Mouse (Mus musculus): ENCODE measurements around the gene Copg2.

Gene Copg2

DNA sequence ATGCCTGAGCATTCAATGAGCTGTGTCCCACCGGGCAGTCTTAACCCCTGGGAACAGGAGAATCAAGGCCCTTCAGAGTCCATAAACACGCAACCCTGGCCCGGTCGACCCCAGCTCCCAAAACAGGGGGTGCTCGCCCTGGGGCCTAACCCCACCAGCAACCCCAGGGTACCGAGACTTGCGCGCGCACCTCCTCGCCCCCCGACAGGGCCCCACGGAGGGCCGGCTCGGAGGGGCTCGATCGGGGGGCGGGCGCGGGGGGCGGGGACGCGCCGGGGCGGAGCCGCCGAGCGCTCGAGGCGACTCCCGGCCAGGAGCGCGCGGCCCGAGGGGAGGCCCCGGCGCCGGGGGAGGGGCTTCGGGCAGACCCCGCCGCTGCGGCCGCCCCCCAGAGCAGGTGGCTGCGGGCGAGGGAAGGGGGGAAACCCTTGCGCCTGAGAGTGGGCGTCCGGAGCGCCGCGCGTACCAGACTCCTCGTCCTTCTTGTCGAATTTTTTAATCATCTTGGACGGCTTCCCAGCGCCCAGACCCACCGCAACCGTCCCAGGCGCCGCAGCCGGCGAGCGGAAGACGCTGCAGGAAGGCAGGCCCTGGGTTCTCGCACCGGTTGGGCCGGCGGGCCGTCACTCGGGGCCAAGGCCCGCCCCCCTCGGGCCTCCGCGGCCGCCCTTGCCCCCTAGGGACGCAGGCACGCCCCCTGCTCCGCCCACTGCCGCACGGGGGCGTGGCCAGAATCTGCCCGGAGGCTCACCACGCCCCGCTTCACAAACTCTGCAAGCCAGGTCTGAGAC, at the start of gene Copg2:
Copg2 (minus strand) TSS at position 600 of the 791 bp plus-strand sequence.
- DNase-seq (ENCODE audit: low spot score): peak; percentile 94

- no peak for DNase-seq (ENCODE audit: low spot score)
Measured at GRCm38 (mm10) chr6:30939264-30939663, 42.7 kb upstream of the Copg2 start.

- DNase-seq (ENCODE audit: low spot score): no peak
Measured at GRCm38 (mm10) chr6:30922821-30923220, 26.2 kb upstream of the Copg2 start.

GRCm38 (mm10) chr6:30921826-30922225, 25.2 kb upstream of the Copg2 start:
- DNase-seq (ENCODE audit: low spot score): no peak

DNA sequence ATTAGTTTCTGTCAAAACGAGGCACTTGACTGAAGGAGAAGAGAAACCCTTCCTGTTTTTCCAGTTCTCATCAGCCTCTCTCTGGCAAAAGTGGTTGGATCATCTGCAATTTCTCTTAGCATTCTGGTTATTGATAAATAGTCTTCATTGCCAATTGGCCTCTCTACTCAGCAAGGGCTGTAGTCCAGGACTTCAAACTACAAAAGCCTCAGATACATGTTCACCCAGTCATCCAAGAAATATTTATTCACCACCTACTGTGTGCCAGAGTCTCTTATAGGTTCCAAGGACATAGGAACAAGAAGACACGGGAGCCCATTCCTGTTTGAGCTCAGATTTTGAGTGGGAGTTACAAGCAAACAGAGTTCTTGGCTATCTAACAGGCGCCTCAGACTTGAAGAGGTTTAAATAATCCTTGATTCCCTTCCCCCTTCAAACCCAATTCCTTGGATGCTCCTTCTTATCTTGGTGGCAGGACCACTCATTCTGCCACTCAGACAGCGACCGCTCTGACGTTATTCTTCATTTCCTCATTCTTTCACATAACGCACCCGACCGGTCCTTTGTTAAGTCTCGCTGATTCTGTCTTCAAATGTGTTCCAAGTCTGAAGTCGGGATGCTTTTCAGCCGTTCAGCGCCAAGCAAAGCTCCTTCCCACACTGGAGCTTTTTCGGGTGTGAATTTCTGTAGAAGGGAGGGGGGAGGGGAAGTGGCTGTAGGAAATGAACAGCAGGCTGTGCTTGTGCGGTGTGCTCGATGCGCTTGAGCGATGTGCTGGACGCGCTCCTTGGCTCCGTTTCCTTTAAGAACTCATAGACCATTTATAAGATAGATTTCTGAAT, 24.5 kb upstream of the Copg2 start:
- no peak for DNase-seq (ENCODE audit: low spot score)

DNA sequence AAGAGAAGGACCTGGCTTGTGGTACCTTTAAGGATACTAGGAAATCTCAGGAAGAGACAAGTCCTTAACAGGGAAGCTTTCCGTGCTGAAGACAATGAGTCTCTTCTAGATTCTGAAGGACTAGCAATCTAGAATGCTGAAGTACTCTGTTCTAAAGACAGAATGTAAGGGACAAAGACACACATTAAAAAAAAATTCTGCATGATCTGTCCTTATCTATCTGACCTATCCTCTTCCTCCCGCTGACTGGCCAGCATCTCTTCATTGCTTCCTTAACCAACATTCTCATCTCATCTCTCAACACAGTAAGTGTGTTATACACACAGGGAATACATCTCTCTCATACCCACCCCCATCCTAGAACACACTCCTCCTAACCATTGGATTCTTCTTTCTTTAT, 18.9 kb upstream of the Copg2 start, which contains the start of gene Tsga13:
Tsga13 (minus strand) TSS at position 101 of the 400 bp plus-strand sequence.
- DNase-seq (ENCODE audit: low spot score): no peak

GRCm38 (mm10) chr6:30907970-30908369, 11.4 kb upstream of the Copg2 start:
- no peak for DNase-seq (ENCODE audit: low spot score)

- DNase-seq (ENCODE audit: low spot score): no peak
Measured at GRCm38 (mm10) chr6:30904911-30905310, 8.3 kb upstream of the Copg2 start.

DNA sequence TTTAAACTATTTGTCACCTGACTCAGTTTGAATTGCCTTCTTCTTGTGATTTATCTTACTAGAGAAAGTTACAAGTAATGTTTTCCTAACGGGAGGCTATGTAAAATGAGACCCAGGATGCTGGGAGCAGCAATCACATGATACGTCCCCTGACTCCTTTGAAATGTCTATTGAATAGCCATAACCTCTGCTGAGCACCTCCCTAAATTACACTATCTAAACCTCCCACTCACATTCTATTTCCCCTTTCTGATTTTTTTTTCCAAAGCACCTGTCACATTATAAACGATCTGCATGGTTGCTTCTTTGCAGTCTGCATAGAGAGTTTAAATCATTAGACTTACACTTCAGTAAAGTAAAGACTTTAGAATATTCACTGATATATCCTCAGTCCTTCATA, 7.4 kb upstream of the Copg2 start:
- no peak for DNase-seq (ENCODE audit: low spot score)

GRCm38 (mm10) chr6:30897520-30897919, 926 bp upstream of the Copg2 start:
- DNase-seq (ENCODE audit: low spot score): no peak

- no peak for DNase-seq (ENCODE audit: low spot score)
Measured at GRCm38 (mm10) chr6:30896986-30897327, 363 bp upstream of the Copg2 start.

GRCm38 (mm10) chr6:30895819-30896194, 787 bp downstream of the Copg2 start:
- DNase-seq (ENCODE audit: low spot score): no peak

DNA sequence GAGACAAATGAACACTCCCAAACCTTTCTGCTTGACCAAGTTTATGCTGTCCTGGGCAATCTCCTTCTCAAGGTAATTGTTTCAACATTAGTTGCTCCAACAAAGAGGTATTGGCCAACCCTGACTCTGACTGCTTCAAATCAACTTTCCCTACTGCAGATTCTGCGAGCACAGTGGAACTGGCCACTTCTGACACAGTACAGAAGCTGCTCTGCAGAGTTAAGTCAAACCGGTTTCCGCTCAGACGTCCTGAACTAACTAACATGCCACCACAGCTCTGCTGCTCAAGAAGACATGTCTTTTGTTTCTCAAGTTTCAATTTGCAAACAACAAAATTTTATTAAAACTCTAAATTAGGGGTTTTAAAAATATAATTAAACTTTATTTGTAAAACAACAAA, 3.5 kb downstream of the Copg2 start:
- no peak for DNase-seq (ENCODE audit: low spot score)

- no peak for DNase-seq (ENCODE audit: low spot score)
Measured at GRCm38 (mm10) chr6:30891761-30892160, 4.8 kb downstream of the Copg2 start.

DNA sequence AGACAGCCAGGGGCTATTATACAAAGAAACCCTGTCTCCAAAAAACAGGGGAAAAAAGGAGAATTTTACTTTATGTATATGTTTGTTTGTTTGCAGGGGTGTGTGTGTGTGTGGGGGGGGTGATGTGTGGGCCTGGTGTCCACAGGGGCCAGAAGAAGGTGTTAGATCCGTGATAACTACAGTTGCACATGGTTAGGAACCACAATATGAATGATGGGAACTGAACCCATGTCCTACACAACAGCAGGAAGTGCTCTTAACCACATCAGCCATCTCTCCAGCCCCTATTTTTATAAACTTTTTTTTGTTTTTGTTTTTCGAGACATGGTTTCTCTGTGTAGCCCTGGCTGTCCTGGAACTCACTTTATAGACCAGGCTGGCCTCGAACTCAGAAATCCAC, 11.7 kb downstream of the Copg2 start:
- no peak for DNase-seq (ENCODE audit: low spot score)

DNA sequence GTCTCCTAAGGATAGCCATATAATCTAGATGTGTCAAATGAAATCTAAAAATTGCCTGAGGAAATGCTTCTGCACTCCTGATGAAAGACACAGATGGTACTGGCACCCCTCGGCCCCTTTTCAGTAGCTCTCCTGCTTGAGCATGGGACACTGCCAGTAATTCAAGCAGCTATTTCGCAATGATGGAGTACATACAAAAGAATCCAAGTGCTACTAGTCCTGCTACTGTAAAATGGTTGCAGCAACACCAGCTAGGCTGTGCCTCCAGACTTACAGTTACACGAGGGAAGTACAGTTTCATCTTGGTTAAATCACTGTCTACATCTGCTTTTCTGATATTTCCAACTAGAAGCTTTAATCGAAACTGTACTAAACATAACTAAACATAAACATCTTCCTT, 13.1 kb downstream of the Copg2 start:
- no peak for DNase-seq (ENCODE audit: low spot score)

- DNase-seq (ENCODE audit: low spot score): no peak
Measured at GRCm38 (mm10) chr6:30876661-30877060, 19.9 kb downstream of the Copg2 start.

DNA sequence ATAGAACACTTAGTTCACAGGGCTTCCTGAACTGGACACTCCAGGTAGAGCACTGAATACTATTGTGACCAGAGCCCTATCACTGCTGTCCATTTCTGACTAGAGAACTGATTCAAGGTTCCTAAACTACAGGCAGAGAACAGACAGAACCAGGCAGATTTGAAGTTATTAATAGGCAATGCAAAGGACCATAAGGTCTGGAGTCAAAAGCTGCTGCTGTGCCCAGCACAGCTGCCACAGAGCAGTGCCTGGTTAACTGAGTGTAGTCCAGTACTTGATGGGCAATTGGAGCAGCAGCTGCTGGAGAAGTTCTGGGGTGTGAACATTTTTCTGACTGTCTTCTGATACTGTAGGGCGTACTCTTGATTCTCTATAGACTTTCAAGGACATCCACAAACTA, 30.1 kb downstream of the Copg2 start:
- DNase-seq (ENCODE audit: low spot score): no peak

DNA sequence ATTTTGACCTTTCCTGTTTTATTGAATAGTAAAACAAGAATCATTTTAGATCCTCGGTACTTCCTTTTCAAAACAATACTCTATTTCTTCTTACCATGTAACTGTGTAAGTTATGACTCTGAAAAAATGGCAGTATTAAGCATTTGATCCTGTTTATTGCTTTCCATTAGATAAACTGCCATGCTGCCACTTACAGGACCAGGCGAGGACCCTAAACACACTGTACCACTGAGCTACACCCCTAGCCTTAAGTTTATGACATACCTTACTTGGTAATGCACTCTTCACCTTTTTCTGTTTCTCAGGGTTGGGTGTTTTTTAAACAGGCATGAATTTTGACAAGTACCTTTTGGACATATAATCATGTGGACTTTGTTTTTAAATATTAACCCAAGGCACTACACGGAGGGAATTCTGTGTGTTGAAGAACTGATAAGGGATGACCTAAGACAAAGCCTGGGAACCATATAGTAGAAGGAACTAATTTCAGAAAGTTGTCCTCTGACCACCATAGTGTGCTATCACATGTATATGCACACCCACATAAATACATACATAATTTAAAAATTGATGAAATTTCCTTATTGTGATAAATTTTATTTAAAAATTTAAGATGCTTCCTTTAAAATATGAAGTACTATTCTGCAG, 31.4 kb downstream of the Copg2 start:
- no peak for DNase-seq (ENCODE audit: low spot score)

- no peak for DNase-seq (ENCODE audit: low spot score)
Measured at GRCm38 (mm10) chr6:30855956-30856355, 40.6 kb downstream of the Copg2 start.

DNA sequence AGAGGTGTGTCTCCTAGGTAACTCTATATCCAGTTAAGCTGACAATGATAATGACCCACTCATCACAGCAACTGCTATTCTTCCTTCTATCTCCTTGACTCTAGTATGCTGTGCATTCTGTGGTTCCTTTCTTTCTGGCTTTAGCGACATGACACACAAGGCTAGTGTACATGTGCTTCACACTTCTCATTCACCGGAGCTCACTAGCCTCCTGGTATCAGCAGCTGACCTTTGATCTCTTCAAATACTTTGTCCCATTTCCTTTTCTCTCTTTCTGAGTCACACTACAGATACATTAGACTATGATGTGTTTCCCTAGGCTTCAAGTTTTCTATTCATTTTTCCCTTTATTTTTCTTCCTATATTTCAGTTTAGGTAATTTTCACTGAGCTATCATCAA, 41.4 kb downstream of the Copg2 start:
- DNase-seq (ENCODE audit: low spot score): no peak

DNA sequence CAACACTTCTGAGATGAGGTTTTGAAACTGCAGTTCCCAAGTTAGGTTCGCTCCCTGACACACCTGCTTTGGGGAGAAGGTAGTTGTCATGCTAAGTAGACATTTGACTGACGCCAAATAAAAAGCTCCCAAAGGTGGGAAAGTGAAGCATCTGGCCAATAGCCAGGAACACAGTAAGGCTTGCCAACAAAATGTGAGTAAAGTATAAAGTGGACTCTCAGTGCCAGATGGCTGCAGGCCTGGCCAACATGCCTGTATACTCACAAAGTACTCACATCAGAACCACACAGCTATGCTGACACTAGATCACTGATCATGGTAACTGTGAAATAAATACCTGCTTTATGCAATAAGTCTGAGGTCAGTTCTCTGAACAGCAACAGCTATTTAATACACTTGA, 46.8 kb downstream of the Copg2 start:
- DNase-seq (ENCODE audit: low spot score): no peak

DNA sequence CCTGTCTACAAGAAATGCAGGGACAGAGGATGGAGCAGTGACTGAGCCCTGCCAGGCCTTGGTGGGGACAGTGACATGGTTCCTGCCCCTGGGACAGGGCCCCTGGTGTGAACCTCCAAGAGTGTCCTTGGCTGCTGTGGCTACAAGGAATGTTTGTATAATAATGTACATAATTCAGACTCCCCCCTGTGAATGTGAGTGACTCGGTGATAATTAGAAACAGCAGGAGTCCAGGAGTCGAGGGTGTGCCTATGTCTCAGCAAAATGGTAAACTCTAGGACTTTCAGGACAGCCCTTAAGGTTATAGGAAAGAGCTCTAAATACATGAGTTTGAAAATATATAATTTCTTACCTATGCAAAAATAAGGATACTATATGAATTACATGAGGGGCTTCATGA, 64.4 kb downstream of the Copg2 start:
- DNase-seq (ENCODE audit: low spot score): no peak

Data from T-cell, adult 2 months (primary cell).